Mouse (Mus musculus) CH12.LX (cell line): Measurements from ENCODE around the gene Spata13. TPM values are rescaled to one million over a fixed set of nuclear protein-coding genes. Genes with fewer than 3 reads are reported as not detected.

Experiments used
- DNase-seq: peaks from one replicate; pipeline ENCODE4 v3.0.0-alpha.2; 2013; ENCODE audit errors: extremely low read depth
- H3K27ac ChIP-seq: 2 replicates; pipeline ENCODE4 v1.5.1; 2012; ENCODE audit warnings: low read depth, mild to moderate bottlenecking, control low read depth, moderate library complexity; ENCODE audit not compliant: insufficient read depth
- H3K27me3 ChIP-seq: replicated peaks from 2 replicates; pipeline ENCODE3; 2012; ENCODE audit warnings: inconsistent platforms
- H3K36me3 ChIP-seq, 2 experiments: replicated peaks in 1 of 2; 2 replicates each; pipeline versions ENCODE3 to v1.6.1; 2012; ENCODE audit warnings: inconsistent platforms in 1 of 2, low read length in 1 of 2, mild to moderate bottlenecking in 1 of 2, mixed read lengths in 1 of 2, moderate library complexity in 1 of 2; ENCODE audit not compliant: control insufficient read depth in 1 of 2, insufficient read depth in 1 of 2
- H3K4me1 ChIP-seq, 2 experiments: 2 replicates each; pipeline ENCODE4 v1.6.1; 2012; ENCODE audit warnings: inconsistent platforms in 1 of 2, moderate library complexity in 1 of 2; ENCODE audit not compliant: insufficient read depth in 2 of 2, control insufficient read depth in 1 of 2
- H3K4me2 ChIP-seq: 2 replicates; pipeline ENCODE4 v1.6.1; 2012; ENCODE audit warnings: low read depth, mild to moderate bottlenecking, control low read depth; ENCODE audit not compliant: poor library complexity, insufficient read depth, severe bottlenecking
- H3K4me3 ChIP-seq, 3 experiments: fragments of 150-350 bp in 1 of 3; sonication (generic) in 1 of 3; replicated peaks in 1 of 3; 2 replicates each; pipeline versions ENCODE3 to v1.5.1; 2011 to 2012; ENCODE audit warnings: low read depth in 2 of 3, low read length in 2 of 3, mild to moderate bottlenecking in 2 of 3, moderate library complexity in 2 of 3, control low read depth in 1 of 3, improper control_type of control experiment in 1 of 3, inconsistent platforms in 1 of 3, mixed read lengths in 1 of 3; ENCODE audit not compliant: poor library complexity in 1 of 3
- H3K79me2 ChIP-seq: replicated peaks from 2 replicates; pipeline ENCODE4 v1.6.1; 2012; ENCODE audit warnings: mild to moderate bottlenecking, moderate library complexity; ENCODE audit not compliant: control insufficient read depth, poor library complexity, insufficient read depth, severe bottlenecking; ENCODE audit errors: extremely low read depth
- H3K9ac ChIP-seq: 2 replicates; pipeline ENCODE4 v1.6.1; 2012; ENCODE audit warnings: low read depth, mild to moderate bottlenecking, control low read depth, moderate library complexity; ENCODE audit not compliant: insufficient read depth
- H3K9me3 ChIP-seq: replicated peaks from 2 replicates; pipeline ENCODE3; 2012; ENCODE audit warnings: low read length, inconsistent platforms, mixed read lengths
- BHLHE40 ChIP-seq: IDR thresholded peaks from 2 replicates; pipeline ENCODE4 v1.6.1; 2011; ENCODE audit warnings: mild to moderate bottlenecking, low read depth, low read length, improper control_type of control experiment
- CTCF ChIP-seq, 2 experiments: IDR thresholded peaks in 1 of 2; conservative IDR thresholded peaks in 1 of 2; 2 replicates each; pipeline ENCODE4 v1.5.1; 2011 to 2012; ENCODE audit warnings: low read depth in 2 of 2, low read length in 2 of 2, improper control_type of control experiment in 1 of 2, inconsistent platforms in 1 of 2, mild to moderate bottlenecking in 1 of 2, moderate library complexity in 1 of 2
- E2F4 ChIP-seq: IDR thresholded peaks from 2 replicates; pipeline ENCODE4 v1.6.1; 2011; ENCODE audit warnings: low read depth, low read length, improper control_type of control experiment; ENCODE audit not compliant: insufficient replicate concordance
- EP300 ChIP-seq: IDR thresholded peaks from 2 replicates; pipeline ENCODE4 v1.6.1; 2011; ENCODE audit warnings: low read length, improper control_type of control experiment
- ETS1 ChIP-seq: conservative IDR thresholded peaks from 2 replicates; pipeline ENCODE4 v1.6.1; 2012; ENCODE audit warnings: low read depth, mild to moderate bottlenecking, inconsistent platforms, low read length, improper control_type of control experiment, moderate library complexity
- GABPA ChIP-seq: IDR thresholded peaks from 2 replicates; pipeline ENCODE4 v1.6.1; 2012; ENCODE audit warnings: low read depth, low read length, improper control_type of control experiment, inconsistent platforms; ENCODE audit not compliant: insufficient replicate concordance
- HCFC1 ChIP-seq: IDR thresholded peaks from 2 replicates; pipeline ENCODE4 v1.6.1; 2012; ENCODE audit warnings: low read depth, mild to moderate bottlenecking, inconsistent platforms, low read length, improper control_type of control experiment
- JUN ChIP-seq: IDR thresholded peaks from 2 replicates; pipeline ENCODE4 v1.6.1; 2011; ENCODE audit warnings: low read depth, mild to moderate bottlenecking, low read length, improper control_type of control experiment, moderate library complexity; ENCODE audit not compliant: insufficient read depth
- JUND ChIP-seq: conservative IDR thresholded peaks from 2 replicates; pipeline ENCODE4 v1.6.1; 2011; ENCODE audit warnings: low read depth, low read length, improper control_type of control experiment
- KAT2A ChIP-seq: IDR thresholded peaks from 2 replicates; pipeline ENCODE4 v1.6.1; 2012; ENCODE audit warnings: low read length, improper control_type of control experiment, inconsistent platforms; ENCODE audit not compliant: insufficient replicate concordance
- MEF2A ChIP-seq: IDR thresholded peaks from 2 replicates; pipeline ENCODE4 v1.6.1; 2014; ENCODE audit warnings: low read depth, mild to moderate bottlenecking, inconsistent platforms, low read length, improper control_type of control experiment, borderline replicate concordance
- NRF1 ChIP-seq: IDR thresholded peaks from 2 replicates; pipeline ENCODE4 v1.6.1; 2014; ENCODE audit warnings: low read depth, mild to moderate bottlenecking, inconsistent platforms, low read length, improper control_type of control experiment, moderate library complexity
- PAX5 ChIP-seq: IDR thresholded peaks from 2 replicates; pipeline ENCODE4 v1.6.1; 2012; ENCODE audit warnings: low read length, inconsistent platforms, mixed read lengths
- POLR2A ChIP-seq: IDR thresholded peaks from 2 replicates; pipeline ENCODE4 v1.6.1; 2011; ENCODE audit warnings: low read depth, mild to moderate bottlenecking, improper control_type of control experiment, low read length
- RAD21 ChIP-seq: IDR thresholded peaks from 2 replicates; pipeline ENCODE4 v1.6.1; 2011; ENCODE audit warnings: low read depth, mild to moderate bottlenecking, low read length, improper control_type of control experiment, moderate library complexity
- TCF12 ChIP-seq: IDR thresholded peaks from 2 replicates; pipeline ENCODE4 v1.6.1; 2014; ENCODE audit warnings: low read depth, mild to moderate bottlenecking, inconsistent platforms, low read length, improper control_type of control experiment
- USF1 ChIP-seq: IDR thresholded peaks from 2 replicates; pipeline ENCODE4 v1.6.1; 2014; ENCODE audit warnings: low read depth, mild to moderate bottlenecking, inconsistent platforms, low read length, improper control_type of control experiment
- ZC3H11A ChIP-seq: IDR thresholded peaks from 2 replicates; pipeline ENCODE4 v1.6.1; 2012; ENCODE audit warnings: low read depth, mild to moderate bottlenecking, inconsistent platforms, low read length, improper control_type of control experiment
- ZKSCAN1 ChIP-seq: IDR thresholded peaks from 2 replicates; pipeline ENCODE4 v1.6.1; 2012; ENCODE audit warnings: low read depth, inconsistent platforms, low read length, improper control_type of control experiment, borderline replicate concordance
- dilution Hi-C: fragments of 300-500 bp; cut with MboI; formaldehyde crosslinking; loops from 2 replicates; pipeline ENCODE4 v1.14.3; 2020; ENCODE audit warnings: low sequenced_read_pairs; ENCODE audit not compliant: extremely low pct_unique_long_range_greater_than_20kb, extremely low pct_ligation_motif_present
- in situ Hi-C: fragments of 300-500 bp; cut with MboI; formaldehyde crosslinking; loops from 3 replicates; pipeline ENCODE4 v1.14.3; 2019; ENCODE audit warnings: low sequenced_read_pairs, low pct_ligation_motif_present, low pct_unique_long_range_greater_than_20kb, mixed read lengths
- polyA plus RNA-seq: library from polyadenylated mRNA; unstranded; fragments of >175 nt; gene quantifications from 2 replicates; pipeline ENCODE4 v1.2.1, GENCODE M21; 2012; ENCODE audit warnings: low read depth; ENCODE audit not compliant: insufficient read length
- total RNA-seq, 2 experiments: library from RNA; depleted of rRNA; stranded (reverse); fragments of 300-350 nt in 1 of 2; fragments of >200 nt in 1 of 2; gene quantifications; 2 replicates each; pipeline ENCODE4 v1.2.3; 2012 to 2014

Spata13 gene
- total and polyA plus RNA-seq, 3 experiments: 11.6 to 15.9 (median 13.6) TPM

- in situ Hi-C loops: no loop called here
These were observed 176.1 kb downstream of the Spata13 start for GRCm38 (mm10) chr14:60809881-60810280.

DNA sequence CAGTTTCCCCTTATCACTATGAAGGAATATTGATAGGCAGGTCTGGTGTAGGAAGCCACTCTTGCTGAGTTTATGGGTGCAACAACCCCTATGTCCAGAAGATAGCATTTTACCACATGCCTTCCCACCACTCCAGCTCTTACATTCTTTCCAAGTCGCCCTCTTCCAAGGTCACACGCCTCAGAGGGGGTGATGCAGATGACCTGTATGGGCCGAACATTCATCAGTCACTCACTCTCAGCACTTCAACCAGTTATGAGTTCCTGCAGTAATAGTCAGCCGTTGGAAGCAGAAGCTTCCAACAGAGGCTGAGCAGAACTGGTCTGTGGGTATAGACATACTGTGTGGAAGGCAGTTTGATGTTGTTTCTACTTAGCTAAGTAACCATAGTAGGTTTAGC is 177.7 kb downstream of the Spata13 start:
- no peak overlapping the region for H3K27ac ChIP-seq
- dilution Hi-C loops: no loop called here
- no peaks in the 10 kb centered on the region for H3K27me3 ChIP-seq
- no peak overlapping the region for H3K9ac ChIP-seq
- no peaks in the 10 kb centered on the region for H3K9me3 ChIP-seq
- H3K4me3 ChIP-seq: no peak overlapping the region
- H3K4me2 ChIP-seq: no peak overlapping the region
- no peaks in the 10 kb centered on the region for H3K79me2 ChIP-seq
- TF ChIP-seq POLR2A (no peak), ZKSCAN1 (no peak), EP300 (no peak)
- TF ChIP-seq, all 38 proteins: peak for 0
- in situ Hi-C loops: no loop called here
- peaks cover 44 to 85% of the 10 kb centered on the region in 2 experiments for H3K36me3 ChIP-seq
- H3K4me1 ChIP-seq: peaks cover 0 to 15% of the 10 kb centered on the region in 2 experiments; a peak in 2 of 4 replicates
- DNase-seq: no peak

More at GRCm38 (mm10) chr14:60809881-60810280, 176.1 kb downstream of the Spata13 start:
- no peaks in the 10 kb centered on the region for H3K79me2 ChIP-seq
- H3K9me3 ChIP-seq: no peaks in the 10 kb centered on the region
- peaks cover 41 to 90% of the 10 kb centered on the region in 2 experiments for H3K36me3 ChIP-seq
- no peak overlapping the region for H3K27ac ChIP-seq
- H3K4me2 ChIP-seq: no peak overlapping the region
- H3K4me1 ChIP-seq: peaks cover 0 to 30% of the 10 kb centered on the region in 2 experiments; a peak in 2 of 4 replicates
- no peak for DNase-seq
- no peaks in the 10 kb centered on the region for H3K27me3 ChIP-seq
- no peak overlapping the region for H3K4me3 ChIP-seq
- no peak overlapping the region for H3K9ac ChIP-seq
- TF ChIP-seq E2F4 (no peak), CTCF (conservative IDR thresholded peaks at IDR 0.05 in 1 of 2, IDR thresholded peaks at IDR 0.05 in 1 of 2; ENCODE audit: low read depth in 2 of 2, low read length in 2 of 2) (no peak), TCF12 (no peak), USF1 (no peak), BHLHE40 (no peak), ETS1 (no peak), ZC3H11A (no peak), NRF1 (no peak), JUN (no peak), JUND (no peak), MEF2A (no peak), HCFC1 (no peak), KAT2A (no peak), GABPA (no peak), RAD21 (no peak), PAX5 (no peak)
- TF ChIP-seq, all 38 proteins: peak for 0
- dilution Hi-C loops: no loop called here

Other genes with a start within 250 kb of the Spata13 start
- gene C1qtnf9, start 134.1 kb downstream of the Spata13 start, total RNA-seq (2012; rRNA removed): 0.08 TPM in 1 of 2 replicates, not detected in the other
- not detected in 2 replicates for gene C1qtnf9, start 134.1 kb downstream of the Spata13 start, total RNA-seq (2014; rRNA removed)
- gene C1qtnf9, start 134.1 kb downstream of the Spata13 start, polyA plus RNA-seq: 0.20 and 0.26 TPM in 2 replicates
- gene Mipep, start 150.6 kb downstream of the Spata13 start, total RNA-seq (2012; rRNA removed): 33.1 and 36.0 TPM in 2 replicates
- 37.2 and 41.7 TPM in 2 replicates for gene Mipep, start 150.6 kb downstream of the Spata13 start, total RNA-seq (2014; rRNA removed)
- 35.1 and 36.6 TPM in 2 replicates for gene Mipep, start 150.6 kb downstream of the Spata13 start, polyA plus RNA-seq